Mouse (Mus musculus) midbrain, embryonic 15.5 days (tissue): Measurements from ENCODE around the gene Zbtb39. TPM values are rescaled to one million over a fixed set of nuclear protein-coding genes. Genes with fewer than 3 reads are reported as not detected.
A peak's percentile ranks its signal among the peaks of the same experiment; 100 is the strongest.

ENCODE experiments used
- ATAC-seq: fragments of 200-750 bp; cut with Nextera tagmentation; replicated peaks from 2 replicates; pipeline ENCODE4 v1.8.0; 2017; ENCODE audit warnings: moderate TSS enrichment
- H3K27ac ChIP-seq: fragments of 300-500 bp; sonication (generic); 2 replicates; pipeline ENCODE4 v1.5.1; 2015; ENCODE audit warnings: mild to moderate bottlenecking, inconsistent platforms
- H3K27me3 ChIP-seq: fragments of 300-500 bp; sonication (generic); replicated peaks from 2 replicates; pipeline ENCODE4 v1.6.1; 2015; ENCODE audit warnings: inconsistent platforms
- H3K36me3 ChIP-seq: fragments of 300-500 bp; sonication (generic); replicated peaks from 2 replicates; pipeline ENCODE4 v1.6.1; 2015; ENCODE audit warnings: inconsistent platforms
- H3K4me1 ChIP-seq: fragments of 300-500 bp; sonication (generic); 2 replicates; pipeline ENCODE4 v1.6.1; 2015; ENCODE audit warnings: inconsistent platforms
- H3K4me2 ChIP-seq: fragments of 300-500 bp; sonication (generic); 2 replicates; pipeline ENCODE4 v1.6.1; 2015; ENCODE audit warnings: inconsistent platforms, mild to moderate bottlenecking, moderate library complexity
- H3K4me3 ChIP-seq: fragments of 300-500 bp; sonication (generic); 2 replicates; pipeline ENCODE4 v1.5.1; 2015; ENCODE audit warnings: mild to moderate bottlenecking, inconsistent platforms
- H3K9ac ChIP-seq: fragments of 300-500 bp; sonication (generic); 2 replicates; pipeline ENCODE4 v1.6.1; 2015; ENCODE audit warnings: mild to moderate bottlenecking, inconsistent platforms
- H3K9me3 ChIP-seq: fragments of 300-500 bp; sonication (generic); 2 replicates; pipeline ENCODE4 v1.6.1; 2016; ENCODE audit warnings: inconsistent platforms
- WGBS: fragments of 180-500 bp; shearing (Covaris S2); methylation state at CpG from one replicate; pipeline ENCODE4 v1.1.7; 2015; ENCODE audit warnings: mixed read lengths; 5-methylcytosine and 5-hydroxymethylcytosine counted together
- polyA plus RNA-seq: library from polyadenylated mRNA; unstranded; fragments of >200 nt; fragmentation: Nextera tagmentation; extraction: Ambion mirVana; gene quantifications from 2 replicates; pipeline ENCODE4 v1.2.1, GENCODE M21; 2015

Zbtb39 gene
- polyA plus RNA-seq: 4.0 and 4.2 TPM in 2 replicates

GRCm38 (mm10) chr10:127739083-127739660 is at the start of gene Zbtb39:
Gene Zbtb39 (plus strand): TSS chr10:127739538.
- peak; percentile 87 for ATAC-seq
- peak within 1 kb of the TSS; percentile 80 for H3K27ac ChIP-seq
- no peaks in the 10 kb centered on the region for H3K27me3 ChIP-seq
- peak within 1 kb of the TSS; percentile 86 for H3K4me3 ChIP-seq
- H3K36me3 ChIP-seq: peaks cover 25% of the 10 kb centered on the region
- no peaks in the 10 kb centered on the region for H3K9me3 ChIP-seq
- WGBS: 2% methylated on average over 47 of the region's 61 CpGs
- H3K4me1 ChIP-seq: peaks cover 15% of the 10 kb centered on the region
- peak within 1 kb of the TSS; percentile 92 for H3K9ac ChIP-seq
- H3K4me2 ChIP-seq: peak within 1 kb of the TSS; percentile 52

DNA sequence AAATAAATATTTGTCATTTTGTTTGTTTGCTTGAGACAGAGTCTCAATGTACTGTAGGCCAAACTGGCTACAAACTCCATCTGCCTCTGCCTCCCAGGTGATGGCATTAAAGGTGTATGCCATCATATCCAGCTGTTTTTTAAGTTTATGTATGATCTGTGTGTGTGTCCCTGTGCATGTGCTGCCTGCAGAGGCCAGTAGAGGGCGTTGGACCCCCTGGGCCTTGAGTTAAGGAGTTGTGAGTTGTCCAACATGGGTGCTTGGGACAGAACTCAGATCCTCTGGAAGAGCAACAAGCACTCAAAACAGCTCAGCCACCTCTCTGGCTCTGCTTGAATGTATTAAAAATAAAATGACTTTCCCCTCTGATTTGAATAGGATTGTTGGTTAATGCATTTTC is 48.3 kb upstream of the Zbtb39 start:
- Histone ChIP-seq H3K4me2 (no peak overlapping the region), H3K9ac (no peak overlapping the region), H3K27me3 (no peaks in the 10 kb centered on the region), H3K4me1 (no peaks in the 10 kb centered on the region), H3K4me3 (no peak overlapping the region), H3K9me3 (no peaks in the 10 kb centered on the region), H3K27ac (no peak overlapping the region), H3K36me3 (0 out of 2 replicates have a peak, but pooled peaks cover under 1% of the 10 kb centered on the region)
- ATAC-seq: no peak
- 44% methylated on average over 1 of the region's 1 CpGs for WGBS

GRCm38 (mm10) chr10:127694636-127695035 is 44.7 kb upstream of the Zbtb39 start:
- 58% methylated on average over 2 of the region's 2 CpGs for WGBS
- ATAC-seq: no peak

GRCm38 (mm10) chr10:127695775-127696174 is 43.6 kb upstream of the Zbtb39 start:
- 94% methylated on average over 7 of the region's 7 CpGs for WGBS
- Histone ChIP-seq H3K36me3 (0 out of 2 replicates have a peak, but pooled peaks cover 4% of the 10 kb centered on the region), H3K4me2 (no peak overlapping the region), H3K4me3 (no peak overlapping the region), H3K4me1 (no peaks in the 10 kb centered on the region), H3K9ac (no peak overlapping the region), H3K27me3 (no peaks in the 10 kb centered on the region), H3K9me3 (no peaks in the 10 kb centered on the region), H3K27ac (no peak overlapping the region)
- no peak for ATAC-seq

More at GRCm38 (mm10) chr10:127694636-127695035, 44.7 kb upstream of the Zbtb39 start:
- no peaks in the 10 kb centered on the region for H3K4me1 ChIP-seq
- H3K27ac ChIP-seq: no peak overlapping the region
- H3K36me3 ChIP-seq: 0 out of 2 replicates have a peak, but pooled peaks cover 4% of the 10 kb centered on the region
- H3K4me3 ChIP-seq: no peak overlapping the region
- H3K9me3 ChIP-seq: no peaks in the 10 kb centered on the region
- H3K4me2 ChIP-seq: no peak overlapping the region
- H3K27me3 ChIP-seq: no peaks in the 10 kb centered on the region
- H3K9ac ChIP-seq: no peak overlapping the region

DNA sequence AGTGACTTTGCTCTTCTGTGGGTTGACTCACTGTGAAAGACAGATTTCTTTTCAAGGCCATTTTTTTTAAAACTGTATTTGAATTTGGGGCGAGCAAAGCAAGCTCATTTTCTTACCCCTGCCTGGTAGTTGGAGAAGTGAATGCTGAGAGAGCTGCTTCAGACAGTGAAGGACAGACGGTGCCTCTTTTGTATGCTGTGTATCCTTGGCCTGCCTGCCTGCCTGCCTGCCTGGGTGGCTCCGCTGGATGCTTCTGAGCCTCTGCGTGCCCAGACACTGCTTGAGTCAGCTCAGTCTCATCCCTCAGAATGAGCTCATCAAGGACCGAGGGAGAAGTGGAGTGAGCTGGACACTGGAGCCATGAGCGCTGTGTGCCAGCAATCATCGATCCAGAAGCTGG is 40.4 kb upstream of the Zbtb39 start:
- no peaks in the 10 kb centered on the region for H3K9me3 ChIP-seq
- no peaks in the 10 kb centered on the region for H3K4me1 ChIP-seq
- no peak overlapping the region for H3K4me2 ChIP-seq
- ATAC-seq: no peak
- 88% methylated on average over 7 of the region's 7 CpGs for WGBS
- no peak overlapping the region for H3K27ac ChIP-seq
- 0 out of 2 replicates have a peak, but pooled peaks cover 4% of the 10 kb centered on the region for H3K36me3 ChIP-seq
- H3K9ac ChIP-seq: no peak overlapping the region
- no peaks in the 10 kb centered on the region for H3K27me3 ChIP-seq
- H3K4me3 ChIP-seq: no peak overlapping the region

DNA sequence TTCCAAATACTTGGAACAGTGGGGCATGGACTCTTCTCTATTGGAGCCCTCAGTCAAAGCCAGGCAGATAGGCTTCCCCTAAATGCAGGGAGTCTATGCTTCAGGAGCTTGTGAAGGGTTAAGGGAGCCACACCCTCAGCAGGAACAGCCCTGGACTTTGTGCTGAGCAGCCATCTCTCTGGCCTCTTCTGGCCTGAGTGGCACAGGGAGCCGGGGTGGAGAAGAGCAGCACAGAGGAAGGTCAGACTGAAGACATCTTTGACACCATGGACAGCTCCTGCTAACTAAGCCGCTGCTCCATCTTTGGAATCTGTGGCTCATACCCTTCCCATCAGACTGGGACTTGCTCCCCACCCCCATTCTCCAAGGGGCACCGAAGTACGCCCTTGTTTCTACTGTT is 36.0 kb upstream of the Zbtb39 start:
- Histone ChIP-seq H3K4me2 (no peak overlapping the region), H3K4me1 (no peaks in the 10 kb centered on the region), H3K27me3 (no peaks in the 10 kb centered on the region), H3K9me3 (no peaks in the 10 kb centered on the region), H3K36me3 (no peaks in the 10 kb centered on the region), H3K4me3 (no peak overlapping the region), H3K27ac (no peak overlapping the region), H3K9ac (no peak overlapping the region)
- ATAC-seq: no peak
- 51% methylated on average over 4 of the region's 4 CpGs for WGBS

- Histone ChIP-seq H3K4me3 (no peak overlapping the region), H3K4me2 (no peak overlapping the region), H3K9ac (no peak overlapping the region), H3K4me1 (no peaks in the 10 kb centered on the region), H3K9me3 (no peaks in the 10 kb centered on the region), H3K36me3 (no peaks in the 10 kb centered on the region), H3K27me3 (no peaks in the 10 kb centered on the region), H3K27ac (no peak overlapping the region)
- no peak for ATAC-seq
- WGBS: 61% methylated on average over 2 of the region's 2 CpGs
These were observed 35.0 kb upstream of the Zbtb39 start for GRCm38 (mm10) chr10:127704293-127704692.

DNA sequence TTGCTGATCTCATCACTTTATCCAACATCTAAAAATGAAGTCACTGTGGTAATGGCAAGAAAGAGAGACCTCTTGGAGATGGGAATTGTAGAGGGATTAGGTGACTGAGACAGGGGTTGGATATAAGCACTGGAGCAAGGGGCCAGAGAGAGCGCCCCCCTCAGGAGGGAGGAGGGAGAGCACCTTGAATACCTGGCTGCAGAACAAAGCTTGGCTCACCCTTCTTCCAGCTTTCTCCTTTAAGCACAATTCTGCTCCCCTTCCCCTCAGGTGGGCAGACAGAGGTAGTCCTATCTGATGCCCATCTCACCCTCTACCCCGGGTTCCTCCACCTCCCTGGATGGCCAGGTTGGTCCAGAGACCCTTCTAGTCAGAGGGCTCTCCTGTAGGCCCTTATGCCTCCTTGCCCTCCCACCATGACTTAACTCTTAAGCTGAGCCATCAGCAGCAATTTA is 34.5 kb upstream of the Zbtb39 start, which contains the start of gene Myo1a:
Myo1a (plus strand) TSS at position 405 of the 455 bp plus-strand sequence.
- H3K27me3 ChIP-seq: no peaks in the 10 kb centered on the region
- no peak for ATAC-seq
- H3K9ac ChIP-seq: no peak within 1 kb of the TSS
- H3K36me3 ChIP-seq: no peaks in the 10 kb centered on the region
- H3K4me2 ChIP-seq: no peak within 1 kb of the TSS
- H3K4me3 ChIP-seq: no peak within 1 kb of the TSS
- no peaks in the 10 kb centered on the region for H3K4me1 ChIP-seq
- 44% methylated on average over 2 of the region's 2 CpGs for WGBS
- H3K27ac ChIP-seq: no peak within 1 kb of the TSS
- H3K9me3 ChIP-seq: no peaks in the 10 kb centered on the region

GRCm38 (mm10) chr10:127705783-127706182 is 33.6 kb upstream of the Zbtb39 start:
- Histone ChIP-seq H3K27me3 (no peaks in the 10 kb centered on the region), H3K4me2 (no peak overlapping the region), H3K9ac (no peak overlapping the region), H3K9me3 (no peaks in the 10 kb centered on the region), H3K4me3 (no peak overlapping the region), H3K27ac (no peak overlapping the region), H3K4me1 (no peaks in the 10 kb centered on the region), H3K36me3 (no peaks in the 10 kb centered on the region)
- 91% methylated on average over 4 of the region's 4 CpGs for WGBS
- ATAC-seq: no peak

GRCm38 (mm10) chr10:127707721-127708120 is 31.6 kb upstream of the Zbtb39 start:
- no peaks in the 10 kb centered on the region for H3K4me1 ChIP-seq
- H3K4me2 ChIP-seq: no peak overlapping the region
- H3K4me3 ChIP-seq: no peak overlapping the region
- H3K27me3 ChIP-seq: no peaks in the 10 kb centered on the region
- H3K9ac ChIP-seq: no peak overlapping the region
- WGBS: 94% methylated on average over 7 of the region's 7 CpGs
- no peak overlapping the region for H3K27ac ChIP-seq
- no peak for ATAC-seq
- no peaks in the 10 kb centered on the region for H3K36me3 ChIP-seq
- H3K9me3 ChIP-seq: no peaks in the 10 kb centered on the region

- Histone ChIP-seq H3K4me3 (no peak overlapping the region), H3K4me2 (no peak overlapping the region), H3K9me3 (no peaks in the 10 kb centered on the region), H3K36me3 (no peaks in the 10 kb centered on the region), H3K27me3 (no peaks in the 10 kb centered on the region), H3K4me1 (no peaks in the 10 kb centered on the region), H3K9ac (no peak overlapping the region), H3K27ac (no peak overlapping the region)
- ATAC-seq: no peak
- 78% methylated on average over 3 of the region's 3 CpGs for WGBS
These were observed 30.4 kb upstream of the Zbtb39 start for GRCm38 (mm10) chr10:127708850-127709370.

DNA sequence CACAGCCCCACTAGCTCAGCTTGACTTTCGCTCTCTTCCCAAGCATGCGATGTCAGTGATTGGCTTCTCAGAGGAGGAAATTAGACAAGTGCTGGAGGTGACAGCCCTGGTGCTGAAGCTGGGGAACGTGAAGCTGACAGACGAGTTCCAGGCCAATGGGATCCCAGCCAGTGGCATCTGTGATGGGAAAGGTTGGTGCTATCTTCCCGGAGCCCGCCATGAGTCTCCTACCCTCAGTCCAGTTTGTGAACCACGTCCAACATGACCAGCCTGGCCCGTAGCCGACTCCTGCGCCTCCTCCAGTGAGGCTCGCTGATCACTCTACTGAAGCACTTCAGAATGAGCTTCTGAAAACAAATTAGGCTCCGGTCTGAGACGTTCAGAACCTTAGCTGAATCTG is 29.0 kb upstream of the Zbtb39 start:
- H3K4me3 ChIP-seq: no peak overlapping the region
- 85% methylated on average over 13 of the region's 13 CpGs for WGBS

DNA sequence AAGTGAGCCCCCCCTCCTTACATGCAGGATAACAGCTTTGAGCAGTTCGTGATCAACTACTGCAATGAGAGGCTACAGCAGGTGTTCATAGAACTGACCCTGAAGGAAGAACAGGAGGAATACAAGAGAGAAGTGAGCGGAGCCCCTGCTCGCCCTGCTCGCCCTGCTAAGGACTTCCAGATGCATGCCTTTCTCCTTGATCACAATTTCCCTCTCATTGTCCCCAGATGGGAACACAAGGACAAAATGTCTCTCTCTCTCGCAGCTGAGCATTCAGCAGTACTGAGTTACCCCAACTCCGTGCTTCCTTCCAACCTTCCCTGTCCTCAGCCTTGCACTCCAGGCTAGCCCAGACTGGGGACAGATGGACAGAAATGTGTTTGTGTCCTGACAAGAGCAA is 26.6 kb upstream of the Zbtb39 start:
- no peaks in the 10 kb centered on the region for H3K4me1 ChIP-seq
- WGBS: 86% methylated on average over 6 of the region's 6 CpGs
- no peaks in the 10 kb centered on the region for H3K9me3 ChIP-seq
- no peak overlapping the region for H3K27ac ChIP-seq
- no peak overlapping the region for H3K9ac ChIP-seq
- H3K36me3 ChIP-seq: no peaks in the 10 kb centered on the region
- ATAC-seq: no peak
- H3K4me2 ChIP-seq: no peak overlapping the region
- no peaks in the 10 kb centered on the region for H3K27me3 ChIP-seq
- H3K4me3 ChIP-seq: no peak overlapping the region

More for the DNA sequence above, 29.0 kb upstream of the Zbtb39 start:
- H3K4me2 ChIP-seq: no peak overlapping the region
- no peaks in the 10 kb centered on the region for H3K9me3 ChIP-seq
- no peak overlapping the region for H3K27ac ChIP-seq
- H3K36me3 ChIP-seq: no peaks in the 10 kb centered on the region
- no peaks in the 10 kb centered on the region for H3K4me1 ChIP-seq
- no peak overlapping the region for H3K9ac ChIP-seq
- ATAC-seq: no peak
- no peaks in the 10 kb centered on the region for H3K27me3 ChIP-seq
